In the genomic region with DNA sequence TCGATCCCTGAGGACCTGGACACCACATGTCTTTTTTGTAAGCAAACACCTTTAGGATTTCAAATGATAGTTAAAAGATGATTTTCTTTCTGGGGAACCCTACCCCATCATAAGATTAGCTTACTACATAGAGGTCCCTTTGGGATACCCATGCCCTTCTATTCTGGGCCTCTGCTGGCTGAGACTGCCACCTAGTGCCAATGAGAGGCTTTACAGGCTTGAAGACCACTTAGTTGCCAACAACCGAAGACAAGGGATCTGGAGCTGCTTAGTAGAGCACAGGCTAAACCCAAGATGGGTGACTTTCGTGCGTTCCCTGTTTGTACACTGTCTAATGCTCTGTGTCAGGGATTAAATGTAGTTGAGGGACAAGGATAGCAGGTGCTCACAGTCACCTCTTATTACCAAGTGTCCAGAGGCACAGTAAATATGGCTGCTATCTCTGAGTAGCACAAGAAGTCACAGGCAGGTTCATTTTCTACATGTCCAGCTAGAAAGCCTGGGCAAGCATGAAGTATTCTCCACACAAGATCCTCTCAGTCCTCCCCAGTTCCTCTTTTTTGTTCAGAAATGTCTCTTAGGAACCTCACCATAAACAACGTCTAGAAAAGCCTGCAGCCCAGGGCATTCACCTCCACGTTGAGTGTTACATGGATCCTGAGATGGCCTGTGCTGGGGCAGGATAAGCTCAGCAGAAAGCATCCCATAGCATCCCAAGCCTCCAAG, we compare ENCODE assay signal across 9 mouse cellular contexts. TPM values are rescaled to one million over a fixed set of nuclear protein-coding genes. Genes with fewer than 3 reads are reported as not detected.
DNase-seq lines count a peak whose midpoint lies in the region; ATAC-seq lines count a peak whose summit lies in the region.
"Had no signal": no experiment of that assay in that cellular context is flagged by ENCODE, and none has a peak within 500 bp of the region (broad histone marks: within the 10 kb centered on the region; RNA-seq: fewer than 3 reads in every experiment).

No protein-coding gene starts in this region.

- WGBS in forebrain, embryonic 16.5 days, result 63% methylated on average over 6 of the region's 6 CpGs
- 67% methylated on average over 6 of the region's 6 CpGs for WGBS in hindbrain, embryonic 13.5 days
- WGBS in limb, embryonic 10.5 days, result 70% methylated on average over 6 of the region's 6 CpGs

- H3K27me3 ChIP-seq in forebrain, embryonic 16.5 days (replicated peaks; ENCODE audit: control insufficient read depth, insufficient read depth, low read length), result no peaks in the 10 kb centered on the region
- no peaks in the 10 kb centered on the region for H3K27me3 ChIP-seq in hindbrain, embryonic 13.5 days
- H3K27me3 ChIP-seq in limb, embryonic 10.5 days (ENCODE audit: low read depth, poor library complexity, severe bottlenecking), result no peaks in the 10 kb centered on the region
- H3K27me3 ChIP-seq: heart, embryonic 15.5 days had no signal

- H3K9ac ChIP-seq in forebrain, embryonic 16.5 days (replicated peaks; ENCODE audit: low read depth, low read length), result no peak overlapping the region
- H3K9ac ChIP-seq in hindbrain, embryonic 13.5 days, result peak overlapping the region; percentile 24; the same call in 1 of the 2 replicates
- H3K9ac ChIP-seq: heart, embryonic 15.5 days had no signal

- H3K27ac ChIP-seq in forebrain, embryonic 16.5 days (ENCODE audit: low read length), result no peak overlapping the region
- no peak overlapping the region for H3K27ac ChIP-seq in hindbrain, embryonic 13.5 days
- no peak overlapping the region for H3K27ac ChIP-seq in limb, embryonic 10.5 days
- H3K27ac ChIP-seq: heart, embryonic 15.5 days had no signal

- H3K36me3 ChIP-seq in forebrain, embryonic 16.5 days (ENCODE audit: control insufficient read depth, insufficient read depth), result no peaks in the 10 kb centered on the region
- no peaks in the 10 kb centered on the region for H3K36me3 ChIP-seq in hindbrain, embryonic 13.5 days
- no peaks in the 10 kb centered on the region for H3K36me3 ChIP-seq in limb, embryonic 10.5 days
- H3K36me3 ChIP-seq: heart, embryonic 15.5 days had no signal

- H3K9me3 ChIP-seq in forebrain, embryonic 16.5 days (ENCODE audit: control insufficient read depth, low read length), result no peaks in the 10 kb centered on the region
- H3K9me3 ChIP-seq in hindbrain, embryonic 13.5 days, result no peaks in the 10 kb centered on the region
- H3K9me3 ChIP-seq in limb, embryonic 10.5 days (replicated peaks), result no peaks in the 10 kb centered on the region
- H3K9me3 ChIP-seq: heart, embryonic 15.5 days had no signal

- ATAC-seq in CD4-positive, CD25-positive, alpha-beta regulatory T cell, adult 4 months, result peak; percentile 58
- ATAC-seq in forebrain, embryonic 16.5 days, result peak; percentile 47
- no peak for ATAC-seq in hindbrain, embryonic 13.5 days (ENCODE audit: low FRiP score)
- no peak for ATAC-seq in erythroblast, adult 5-6 weeks (replicated peaks; ENCODE audit: low FRiP score, poor library complexity, severe bottlenecking)

- DNase-seq in 3134 (ENCODE audit: extremely low read depth, insufficient read length, low spot score), result peak; percentile 20
- DNase-seq in c-Kit-positive CD71-negative TER-119-negative erythroid progenitor cells, embryonic 14.5 days (ENCODE audit: low read depth), result peak; percentile 44
- DNase-seq in limb, embryonic 10.5 days (ENCODE audit: low spot score), result peak; percentile 41
- peak; percentile 57 for DNase-seq in naive thymus-derived CD4-positive, alpha-beta T cell, adult 2 months (ENCODE audit: low read depth)

- H3K4me3 ChIP-seq in forebrain, embryonic 16.5 days (replicated peaks; ENCODE audit: low read length), result no peak overlapping the region
- no peak overlapping the region for H3K4me3 ChIP-seq in hindbrain, embryonic 13.5 days
- no peak overlapping the region for H3K4me3 ChIP-seq in limb, embryonic 10.5 days

- H3K4me2 ChIP-seq in forebrain, embryonic 16.5 days (ENCODE audit: low read length), result no peak overlapping the region
- no peak overlapping the region for H3K4me2 ChIP-seq in hindbrain, embryonic 13.5 days

- peaks cover 6% of the 10 kb centered on the region for H3K4me1 ChIP-seq in forebrain, embryonic 16.5 days (replicated peaks; ENCODE audit: control insufficient read depth, insufficient read depth, low read length)
- H3K4me1 ChIP-seq in hindbrain, embryonic 13.5 days (replicated peaks), result peaks cover 25% of the 10 kb centered on the region
- peaks cover 19% of the 10 kb centered on the region for H3K4me1 ChIP-seq in limb, embryonic 10.5 days

RNA-seq across cellular contexts. Expression of a gene that starts 37.6 kb away (rescaled TPM):
- polyA plus RNA-seq in CD4-positive, CD25-positive, alpha-beta regulatory T cell, adult 4 months (2017; shearing (Covaris generic)), result 100 to 1,000 TPM in 1 of 2 experiments, 10 to 100 TPM in 1; 94.9 to 125 TPM
- 105 and 106 TPM in 2 replicates for polyA plus RNA-seq in forebrain, embryonic 16.5 days (2015; fragmentation: Nextera tagmentation; extraction: Ambion mirVana)
- polyA plus RNA-seq in hindbrain, embryonic 13.5 days (2015; fragmentation: Nextera tagmentation; extraction: Ambion mirVana), result 94.5 and 99.1 TPM in 2 replicates
- polyA plus RNA-seq in limb, embryonic 10.5 days (2016; fragmentation: Nextera tagmentation; extraction: Ambion mirVana), result 77.7 and 80.1 TPM in 2 replicates
- 6.0 and 14.4 TPM in 2 replicates for total RNA-seq in erythroblast, adult 5-6 weeks (2015; ENCODE audit: low replicate concordance)
- 4.3 and 10.2 TPM in 2 replicates for total RNA-seq in erythroblast, adult 5-6 weeks (2017; ENCODE audit: low replicate concordance)

Comparison
In these comparisons a context has a peak if more than half of its experiments do, and no peak if none do; other contexts are left out.
1. ATAC-seq: peak in CD4-positive, CD25-positive, alpha-beta regulatory T cell, adult 4 months (single experiment) and forebrain, embryonic 16.5 days (single experiment); none in hindbrain, embryonic 13.5 days (single experiment) and erythroblast, adult 5-6 weeks (single experiment).
2. Peak in every context shown above with its lines, with median percentiles within 50 percentile points of each other: DNase-seq.